Mouse (Mus musculus): ENCODE results near the gene Wwtr1. TPM values are rescaled to one million over a fixed set of nuclear protein-coding genes. Genes with fewer than 3 reads are reported as not detected.

The Wwtr1 gene
- total RNA-seq, 4 experiments from 2014 or later: 18.0 to 26.9 (median 22.4) TPM

DNA sequence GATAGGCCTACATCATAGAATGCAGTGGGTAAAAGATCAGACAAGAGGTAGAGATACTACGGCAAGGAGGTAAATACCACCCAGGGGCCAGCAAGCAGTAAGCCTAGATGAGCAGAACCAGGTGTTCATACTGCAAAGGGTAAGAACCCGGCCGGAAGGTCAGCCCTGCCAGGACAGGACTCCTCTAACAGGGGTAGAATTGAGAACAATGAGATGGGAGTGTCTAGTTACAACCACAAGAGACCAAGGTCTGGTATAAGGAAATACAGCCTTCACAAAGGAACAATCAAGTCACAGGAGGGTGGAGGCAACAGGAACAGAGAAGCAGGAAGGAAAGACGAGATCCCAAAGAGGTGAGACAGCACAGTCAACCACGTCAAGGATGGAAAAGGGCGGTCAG lies 16.9 kb downstream of the Wwtr1 start:
- no peak for DNase-seq (ENCODE audit: low spot score in 2 of 2)

DNA sequence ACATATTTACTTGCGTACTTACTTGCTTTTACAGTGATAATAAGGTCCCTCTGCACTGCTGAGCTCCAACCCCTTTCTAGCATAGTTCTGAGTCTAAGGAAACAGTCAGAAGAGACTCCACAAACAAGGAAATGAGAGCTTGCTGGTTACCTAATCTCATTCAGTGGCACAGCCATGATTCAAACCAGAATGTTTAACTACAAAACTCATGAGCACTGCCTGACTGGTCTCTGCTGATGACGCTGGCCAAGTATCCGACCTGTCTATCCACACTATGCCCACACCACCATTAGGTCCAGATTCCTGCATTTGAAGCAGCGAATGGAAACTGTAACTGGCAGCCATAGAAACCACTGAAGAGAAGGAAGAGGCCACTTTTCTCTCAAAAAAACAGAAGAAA lies 18.3 kb downstream of the Wwtr1 start:
- no peak for DNase-seq (ENCODE audit: low spot score in 2 of 2)

DNA sequence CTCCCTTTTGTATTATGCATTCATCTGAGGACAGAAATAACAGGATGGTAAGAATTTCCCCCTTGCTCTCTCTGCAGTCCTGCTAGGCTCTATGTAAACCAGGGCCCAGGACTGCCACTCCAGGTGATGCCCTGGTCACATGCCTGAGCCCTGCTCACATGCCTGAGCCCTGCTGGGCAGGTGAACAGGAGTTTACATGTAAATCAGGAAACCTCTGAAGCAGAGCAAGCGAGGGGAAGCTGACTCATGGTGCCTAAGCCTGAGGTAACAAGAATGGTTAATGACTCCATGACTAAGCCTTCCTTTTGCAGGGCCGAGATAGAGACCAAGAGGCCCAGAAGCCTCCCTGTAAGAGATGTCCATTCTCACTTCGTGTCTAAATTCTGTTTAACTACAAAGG lies 20.1 kb downstream of the Wwtr1 start:
- DNase-seq (ENCODE audit: low spot score in 2 of 2): no peak

DNA sequence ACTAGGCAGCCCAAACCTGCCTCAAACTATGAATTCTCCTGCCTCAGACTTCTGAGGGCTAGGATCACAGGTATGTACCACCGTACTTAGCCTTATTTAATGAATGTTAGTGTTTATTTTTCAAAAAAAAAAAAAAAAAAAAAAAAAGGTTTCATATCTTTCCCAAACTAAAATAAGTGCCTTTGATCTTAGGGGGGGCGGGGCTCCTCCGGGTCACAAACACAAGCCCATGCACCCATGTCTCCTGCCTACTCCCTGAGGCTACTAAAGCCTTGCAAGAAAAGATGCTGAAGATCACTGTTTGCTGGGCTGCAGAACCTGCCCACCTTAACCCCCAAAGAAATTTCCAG lies 20.8 kb downstream of the Wwtr1 start:
- DNase-seq (ENCODE audit: low spot score in 2 of 2): no peak

DNA sequence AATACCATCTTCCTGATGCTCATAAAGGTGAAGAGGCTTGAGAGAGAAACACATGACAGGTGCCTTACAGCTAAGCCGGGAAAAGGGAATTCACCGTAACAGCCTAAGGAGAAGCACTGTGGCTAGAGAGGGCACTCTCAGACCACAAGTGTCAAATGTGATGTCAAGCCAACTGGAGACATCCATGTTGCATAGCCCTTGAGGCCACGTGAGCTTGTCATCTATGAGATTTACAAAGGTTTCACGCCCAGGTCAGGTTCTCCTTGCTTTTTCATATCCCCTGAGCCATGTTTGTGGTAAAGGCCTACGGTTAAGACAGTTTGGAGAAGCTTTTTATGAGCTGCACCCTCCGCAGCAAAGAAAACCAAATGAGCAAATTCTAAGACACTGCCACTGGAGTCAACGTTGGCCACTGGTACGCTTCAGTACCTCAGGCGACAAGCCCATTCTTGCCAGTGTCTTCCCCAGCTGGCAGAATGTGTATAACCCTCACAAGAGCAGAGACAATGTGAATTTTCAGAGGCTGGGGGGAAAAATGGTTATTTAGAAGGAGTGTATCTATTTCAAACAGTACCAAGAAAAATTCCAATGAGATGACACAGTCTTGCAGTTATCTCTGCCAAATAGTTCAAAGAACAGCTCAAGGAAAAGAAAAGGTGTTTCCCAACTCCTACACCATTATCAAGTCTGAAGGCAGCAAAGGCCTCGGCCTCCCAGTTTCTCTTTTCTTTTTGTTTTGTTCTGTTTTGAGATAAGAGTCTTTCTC lies 21.4 kb downstream of the Wwtr1 start:
- no peak for DNase-seq (ENCODE audit: low spot score in 2 of 2)

DNA sequence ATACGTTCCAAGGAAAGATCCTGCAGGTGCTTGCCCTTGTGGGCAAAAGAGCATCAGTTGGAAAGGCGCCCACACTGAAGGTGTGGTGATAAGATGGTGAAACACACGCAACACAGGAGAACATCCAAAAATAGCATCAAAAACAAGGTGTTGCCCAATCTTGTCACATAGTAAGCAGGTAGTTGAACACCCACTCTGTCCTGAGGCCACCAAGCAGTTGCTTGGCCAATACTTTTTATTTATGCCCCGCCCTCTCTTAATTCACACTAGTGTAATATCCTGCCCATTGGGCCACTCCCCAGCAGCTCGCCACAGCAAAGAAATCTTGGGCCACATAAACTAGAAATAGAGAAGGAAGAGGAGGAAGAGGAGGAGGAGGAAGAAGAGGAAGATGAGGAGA lies 22.6 kb downstream of the Wwtr1 start:
- DNase-seq (ENCODE audit: low spot score in 2 of 2): no peak

DNA sequence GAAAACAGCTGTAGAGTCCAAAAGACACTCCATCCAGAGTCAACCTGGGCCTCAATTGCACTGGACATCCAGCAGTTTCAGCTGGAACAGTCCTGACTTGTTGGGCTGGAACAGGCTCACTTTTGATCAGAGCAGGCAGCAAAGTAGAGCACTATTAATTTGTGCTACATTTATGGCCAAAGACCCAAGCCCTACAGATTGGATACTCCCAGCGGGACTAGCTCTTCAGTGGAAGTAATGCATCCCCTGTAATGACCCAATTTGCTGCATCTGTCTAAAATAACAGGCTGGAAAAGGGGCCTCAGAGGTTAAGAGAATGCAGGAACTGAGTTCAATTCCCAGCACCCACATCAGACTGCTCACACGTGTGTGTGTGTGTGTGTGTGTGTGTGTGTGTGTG lies 24.5 kb downstream of the Wwtr1 start:
- no peak for DNase-seq (ENCODE audit: low spot score in 2 of 2)

DNA sequence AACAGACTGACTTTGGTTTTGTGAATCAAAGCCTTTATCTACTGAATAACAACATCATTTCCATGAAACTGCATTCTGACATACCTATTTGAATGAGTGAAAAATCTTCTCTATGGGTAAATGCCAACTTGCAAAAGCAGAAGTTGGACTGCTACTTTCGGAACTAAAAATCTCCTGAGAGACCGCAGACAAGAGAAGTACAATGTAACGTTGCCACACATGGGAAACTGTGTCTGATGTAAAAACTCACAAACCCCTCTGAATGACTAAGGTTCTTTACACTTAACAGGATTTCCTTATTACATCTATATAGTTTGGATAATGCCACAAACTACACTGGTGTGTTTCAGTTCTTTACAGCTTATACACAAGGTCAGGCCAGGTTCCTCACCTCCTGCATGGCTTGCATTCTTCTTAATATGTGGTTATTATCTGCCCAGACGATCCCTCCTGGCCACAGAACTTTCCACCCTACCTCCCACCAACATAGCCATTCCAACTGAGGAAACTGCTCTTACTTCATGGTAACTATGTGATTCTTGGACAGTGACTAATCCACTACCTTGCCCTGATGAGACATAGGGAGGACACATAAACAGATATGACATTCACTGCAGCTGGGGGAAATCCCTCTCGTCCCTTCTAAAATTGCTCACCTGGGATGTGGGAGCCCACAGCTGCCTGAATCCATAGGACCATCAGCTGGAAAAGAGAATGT lies 25.1 kb downstream of the Wwtr1 start:
- no peak for DNase-seq (ENCODE audit: low spot score in 2 of 2)

DNA sequence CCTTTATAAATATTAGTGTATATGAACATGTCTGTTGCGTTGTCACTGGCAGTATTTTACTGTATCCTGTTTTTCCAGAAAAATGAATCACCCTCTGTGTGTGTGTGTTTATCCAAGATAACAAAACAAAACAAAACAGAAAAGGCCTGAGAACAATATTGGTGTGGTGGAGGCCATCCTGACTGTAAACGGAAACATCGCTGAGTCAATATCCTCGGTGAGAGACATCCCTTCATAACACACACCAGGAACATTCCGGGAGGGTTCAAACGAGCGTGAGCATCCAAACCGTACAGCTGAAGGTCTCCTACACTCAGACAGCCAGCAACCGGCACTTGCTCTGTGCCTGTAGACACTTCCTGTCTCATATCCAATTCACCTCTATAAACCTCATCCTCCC lies 31.6 kb downstream of the Wwtr1 start:
- no peak for DNase-seq (ENCODE audit: low spot score in 2 of 2)

DNA sequence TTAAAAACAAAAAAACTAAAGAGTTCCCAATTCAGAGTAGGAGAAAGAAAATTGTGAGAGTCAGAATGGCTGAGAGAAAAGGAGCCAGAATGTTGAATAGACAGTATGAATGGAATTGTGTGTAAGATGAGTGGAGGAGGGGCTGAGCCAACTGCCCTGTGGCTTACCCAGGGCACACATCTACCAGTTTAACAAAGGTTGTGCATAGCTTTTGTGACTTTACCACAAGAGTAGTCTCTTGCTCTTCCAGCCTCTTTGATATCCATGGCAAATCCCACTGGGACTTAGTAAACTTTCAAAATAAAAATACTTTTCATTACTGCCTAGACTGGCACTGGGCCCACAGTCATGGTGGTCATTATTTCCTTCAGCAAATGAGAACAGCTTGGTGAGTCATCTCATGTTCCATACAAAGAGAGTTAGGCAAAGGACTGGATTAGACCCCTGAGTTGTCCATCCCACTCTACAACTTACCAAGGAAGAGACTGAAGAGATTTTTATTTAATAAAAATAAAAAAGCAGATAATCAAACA lies 32.8 kb downstream of the Wwtr1 start:
- DNase-seq (ENCODE audit: low spot score in 2 of 2): no peak

DNA sequence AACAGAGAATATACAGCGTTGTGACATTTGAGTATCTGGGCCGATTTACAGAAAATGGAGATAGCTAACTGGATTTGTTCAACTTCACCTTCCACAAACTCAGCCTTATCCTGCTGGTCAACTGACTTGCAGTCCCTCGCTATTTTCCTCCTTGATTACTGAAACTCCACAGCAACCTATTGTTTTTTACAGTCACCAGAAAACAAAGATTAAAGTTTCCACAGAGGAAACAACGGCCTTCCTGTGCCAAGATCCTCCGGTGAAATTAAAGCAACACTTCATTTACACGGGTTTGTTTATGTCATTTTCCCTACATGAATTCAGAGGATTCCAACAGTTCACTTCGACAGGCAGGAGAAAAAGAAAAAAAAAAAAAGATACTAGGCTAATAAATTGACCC lies 34.5 kb downstream of the Wwtr1 start:
- DNase-seq (ENCODE audit: low spot score in 2 of 2): no peak

DNA sequence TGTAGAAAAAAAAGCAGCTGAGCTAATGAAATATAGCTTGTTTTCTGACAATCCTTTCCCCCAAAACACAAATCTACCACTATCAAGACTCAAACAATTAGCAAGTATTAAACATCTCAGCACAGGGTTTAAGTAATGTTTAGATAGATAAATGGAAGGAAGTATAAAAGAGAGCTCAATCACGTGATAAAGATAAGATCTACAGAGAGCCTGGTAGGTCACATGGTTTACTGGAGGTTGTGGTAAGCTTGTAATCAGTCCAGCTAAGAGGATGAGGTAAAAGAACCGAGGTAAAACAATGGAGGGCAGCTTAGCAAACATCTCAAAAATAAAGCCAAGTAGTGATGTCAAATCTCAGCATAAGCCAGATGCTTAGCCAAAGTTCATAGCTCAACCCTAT lies 35.2 kb downstream of the Wwtr1 start:
- DNase-seq (ENCODE audit: low spot score in 2 of 2): no peak

DNA sequence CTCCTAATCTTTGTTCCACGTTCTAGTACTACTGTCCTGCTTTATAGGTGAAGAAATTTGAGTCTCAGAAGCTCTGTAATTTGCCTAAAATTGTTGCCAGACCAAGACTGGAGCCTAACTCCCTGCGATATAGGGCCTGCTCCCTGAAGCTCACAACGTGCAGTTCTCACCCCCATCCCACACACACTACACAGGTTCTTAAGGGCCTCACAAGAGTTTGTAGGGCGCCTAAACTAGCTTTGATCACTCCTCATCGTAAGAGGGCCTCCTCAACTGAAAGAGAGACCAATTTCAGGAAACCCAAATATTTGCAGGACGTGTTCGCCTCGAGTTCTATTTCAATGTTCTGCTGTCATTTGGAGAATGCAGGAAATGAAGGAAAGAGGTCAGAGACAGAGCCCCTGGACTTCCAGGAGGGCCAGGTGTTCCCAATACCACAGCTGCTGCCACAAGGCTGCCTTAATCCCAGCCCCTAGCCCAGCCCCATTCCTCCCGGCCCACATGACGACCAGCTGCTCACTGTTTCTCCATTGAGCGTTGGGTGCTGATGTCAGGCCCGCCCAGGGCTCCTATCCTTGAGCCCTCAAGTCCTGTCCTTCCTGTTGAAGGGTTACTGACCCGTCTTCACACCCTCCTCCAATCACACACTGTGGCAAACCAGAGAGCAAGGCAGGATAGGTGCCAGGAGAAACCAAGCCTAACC lies 40.1 kb downstream of the Wwtr1 start:
- no peak for DNase-seq (ENCODE audit: low spot score in 2 of 2)

DNA sequence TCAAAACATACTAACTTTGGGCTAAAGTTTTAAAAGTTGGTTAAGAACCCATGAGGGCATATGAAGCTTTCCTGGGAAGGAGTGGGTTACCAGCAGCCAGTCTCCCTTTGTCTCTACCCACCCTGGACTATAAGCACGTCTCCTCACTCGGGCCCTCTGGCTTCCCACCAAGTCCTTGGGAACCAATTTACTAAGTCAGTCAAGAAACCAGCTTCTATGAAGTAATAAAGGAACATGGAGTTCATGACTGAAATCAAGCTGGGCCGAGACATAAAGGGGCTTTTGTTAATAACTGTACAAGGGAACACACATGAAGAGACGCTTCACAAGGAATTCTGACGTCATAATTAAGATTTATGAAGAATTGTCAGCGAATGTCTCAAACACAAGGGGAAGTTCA lies 41.3 kb downstream of the Wwtr1 start:
- DNase-seq (ENCODE audit: low spot score in 2 of 2): no peak

DNA sequence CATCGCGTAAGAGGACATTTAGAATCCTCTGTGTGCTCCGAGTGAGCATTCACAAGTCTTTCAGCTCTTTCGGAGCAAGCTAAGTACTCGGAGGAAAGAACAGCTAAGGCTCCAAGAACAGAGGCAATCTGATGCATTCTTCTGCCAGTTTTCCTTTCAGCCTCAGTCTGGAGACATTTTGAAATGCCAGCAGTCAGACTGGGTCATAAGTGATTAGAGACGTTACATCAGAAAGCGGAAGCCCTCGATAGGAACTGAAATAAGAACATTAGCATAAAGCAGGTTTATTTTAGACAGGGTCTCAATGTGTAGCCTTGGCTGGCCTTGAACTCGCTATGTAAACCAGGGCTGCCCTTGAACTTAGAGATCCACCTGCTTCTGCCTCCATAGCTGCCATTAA lies 41.8 kb downstream of the Wwtr1 start:
- no peak for DNase-seq (ENCODE audit: low spot score in 2 of 2)

DNA sequence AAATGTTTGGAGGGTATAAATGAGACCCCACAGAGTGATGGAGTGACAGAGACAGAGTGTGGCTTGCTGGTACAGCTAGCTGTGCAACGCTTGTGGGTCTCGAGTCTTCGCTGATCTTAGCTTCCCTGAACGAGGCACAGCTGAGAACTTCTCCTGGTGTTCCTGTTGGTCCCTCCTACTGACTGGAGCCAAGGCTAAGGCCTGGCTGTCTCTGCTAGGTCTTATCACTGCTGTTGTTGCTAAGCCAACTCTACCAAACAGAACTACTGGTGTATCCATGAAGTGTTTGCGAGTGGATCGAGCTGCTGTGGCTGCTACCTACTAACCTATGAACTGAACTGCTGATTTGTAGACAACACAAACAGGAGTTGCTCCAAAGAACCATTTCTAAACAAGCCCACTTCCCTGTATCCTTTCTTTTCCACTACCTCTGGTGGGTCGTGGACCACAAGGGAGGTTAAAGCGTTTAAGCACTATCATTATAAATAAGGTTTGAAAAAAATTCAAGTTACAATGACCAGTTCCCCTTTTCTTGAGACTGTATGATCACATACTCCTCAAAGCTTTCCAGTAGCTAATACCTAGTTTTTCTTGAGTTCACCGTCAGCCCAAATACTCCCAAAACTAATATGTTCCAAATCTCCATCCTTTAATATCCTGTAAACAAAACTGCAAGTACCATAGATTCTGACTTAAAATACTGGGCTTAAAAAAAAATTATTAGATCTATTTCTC lies 42.6 kb downstream of the Wwtr1 start:
- no peak for DNase-seq (ENCODE audit: low spot score in 2 of 2)

DNA sequence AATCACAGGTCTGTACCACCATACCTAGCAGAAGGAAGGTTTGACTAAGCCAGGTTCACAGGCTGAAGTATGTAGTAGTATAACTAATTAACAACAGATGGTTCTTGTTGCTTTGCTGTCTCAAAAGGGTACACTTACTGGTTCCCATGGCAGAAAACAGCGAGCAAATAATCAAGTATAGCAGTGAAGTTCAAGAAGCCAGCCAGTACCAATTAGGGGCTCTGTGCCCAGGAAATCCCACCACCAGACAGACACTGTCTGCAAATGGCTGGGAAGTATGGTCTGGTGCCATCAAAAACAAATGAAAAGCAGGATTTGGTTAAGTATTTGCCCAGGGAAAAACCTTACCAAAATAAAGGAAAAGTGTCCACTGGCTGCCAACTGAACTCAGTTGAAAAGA lies 44.9 kb downstream of the Wwtr1 start:
- DNase-seq (ENCODE audit: low spot score in 2 of 2): no peak

DNA sequence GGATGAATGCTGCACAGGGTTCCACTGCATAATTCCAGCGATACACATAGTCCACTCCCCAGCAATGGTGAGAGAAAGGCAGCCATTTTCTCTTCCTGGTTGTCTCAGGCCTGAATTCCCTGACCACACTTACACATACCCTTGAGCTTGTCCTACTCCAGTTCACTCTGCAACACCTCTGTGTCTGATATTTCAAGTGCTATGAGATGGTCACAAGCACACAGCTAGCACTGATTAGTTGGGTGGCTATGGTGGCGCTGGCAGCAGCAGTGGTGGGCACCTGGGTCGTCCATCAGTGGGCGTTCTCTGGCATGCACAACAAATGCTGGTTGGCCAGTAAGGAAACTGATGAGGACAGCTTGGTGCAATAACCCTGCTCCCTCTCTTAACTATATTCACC lies 45.5 kb downstream of the Wwtr1 start:
- DNase-seq (ENCODE audit: low spot score in 2 of 2): no peak

DNA sequence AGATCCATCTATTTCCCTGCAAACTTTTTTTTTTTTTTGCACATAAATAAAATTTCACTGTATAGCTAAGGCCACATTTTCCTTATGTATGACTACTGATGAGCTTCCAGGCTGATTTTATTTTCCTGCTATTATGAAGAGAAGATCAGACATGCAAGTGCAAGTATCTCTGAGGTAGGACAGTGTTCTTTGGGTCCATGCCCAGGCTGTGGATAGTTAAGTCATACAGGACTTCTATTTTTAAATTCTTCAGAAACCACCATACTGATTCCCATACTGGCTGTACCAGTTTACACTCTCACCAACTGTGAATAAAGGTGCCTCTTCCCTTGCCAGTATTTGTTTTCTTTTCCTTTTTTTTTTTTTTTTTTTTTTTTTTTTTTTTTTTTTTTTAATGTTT lies 48.6 kb downstream of the Wwtr1 start:
- DNase-seq (ENCODE audit: low spot score in 2 of 2): no peak

DNA sequence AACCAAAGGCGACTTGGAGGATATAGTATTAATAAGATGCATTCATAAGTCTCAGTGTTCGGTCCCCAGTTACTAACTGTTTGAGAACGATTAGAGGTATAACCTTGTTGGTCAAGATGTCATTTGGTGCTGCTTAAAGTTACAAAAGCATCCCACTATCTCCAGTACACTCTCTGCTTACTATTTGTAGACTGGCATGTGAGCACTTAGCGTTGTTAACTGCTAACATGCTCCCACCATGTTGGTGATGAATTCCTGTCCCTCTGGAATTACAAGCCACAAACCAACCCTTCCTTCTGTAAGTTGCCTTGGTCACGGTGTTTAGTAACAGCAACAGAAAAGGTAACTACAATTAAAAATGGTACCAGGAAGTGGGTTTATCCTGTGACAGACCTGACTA lies 52.6 kb downstream of the Wwtr1 start:
- no peak for DNase-seq (ENCODE audit: low spot score in 2 of 2)

DNA sequence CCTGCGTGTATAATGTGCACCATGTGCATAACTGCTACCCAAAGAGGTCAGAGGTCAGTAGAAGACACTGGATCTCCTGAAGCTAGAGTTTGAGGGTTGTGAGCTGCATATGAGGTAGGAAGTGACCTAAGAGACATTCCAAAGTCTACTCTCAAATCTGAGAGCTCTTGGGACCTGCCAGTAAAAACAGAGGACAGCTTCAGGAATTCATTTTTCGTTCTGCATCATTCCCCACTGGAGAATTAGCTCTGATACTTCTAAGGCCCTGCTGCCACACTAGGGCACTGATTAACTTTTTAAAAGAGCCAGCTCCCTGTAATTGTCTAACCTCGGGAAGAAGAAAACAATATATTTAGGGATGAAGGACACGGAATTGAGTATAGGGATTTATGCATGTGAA lies 53.8 kb downstream of the Wwtr1 start:
- DNase-seq (ENCODE audit: low spot score in 2 of 2): no peak

DNA sequence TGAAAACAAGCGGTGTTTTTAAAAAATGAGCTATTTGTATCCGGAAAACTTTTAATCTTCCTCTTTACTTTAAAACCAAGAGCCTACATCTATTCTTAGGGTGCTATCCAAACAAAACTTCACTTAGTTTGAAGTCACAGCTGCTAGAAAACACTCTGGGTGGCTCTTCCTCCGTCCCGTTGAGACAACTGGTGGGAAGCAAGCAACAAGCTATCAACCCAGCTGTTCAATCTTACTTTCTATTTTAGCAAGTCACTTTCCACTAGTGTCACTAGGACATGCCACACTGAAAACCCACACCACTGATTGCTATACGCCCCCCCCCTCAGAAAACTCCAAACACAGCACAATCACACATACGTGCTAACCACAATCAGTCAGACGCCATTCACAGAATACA lies 55.7 kb downstream of the Wwtr1 start:
- no peak for DNase-seq (ENCODE audit: low spot score in 2 of 2)
